Mouse (Mus musculus) forebrain, embryonic 11.5 days (tissue): ENCODE measurements around the gene Wfdc16. TPM values are rescaled to one million over a fixed set of nuclear protein-coding genes. Genes with fewer than 3 reads are reported as not detected.

Experiments used
- ATAC-seq: fragments of 200-750 bp; cut with Nextera tagmentation; replicated peaks from 2 replicates; pipeline ENCODE4 v1.8.0; 2017; ENCODE audit warnings: moderate TSS enrichment; ENCODE audit not compliant: low FRiP score
- DNase-seq: peaks from one replicate; pipeline ENCODE4 v3.0.0-alpha.2; 2017; ENCODE audit warnings: low spot score
- H3K27ac ChIP-seq: fragments of 300-500 bp; sonication (generic); 2 replicates; pipeline ENCODE4 v1.5.1; 2014; ENCODE audit warnings: low read depth, low read length
- H3K27me3 ChIP-seq: fragments of 300-500 bp; sonication (generic); 2 replicates; pipeline ENCODE4 v1.6.1; 2014; ENCODE audit warnings: mild to moderate bottlenecking, low read length, mixed read lengths; ENCODE audit not compliant: control insufficient read depth, insufficient read depth
- H3K36me3 ChIP-seq: fragments of 300-500 bp; sonication (generic); 2 replicates; pipeline ENCODE4 v1.6.1; 2014; ENCODE audit warnings: mild to moderate bottlenecking, low read length, moderate library complexity, mixed read lengths; ENCODE audit not compliant: control insufficient read depth, insufficient read depth
- H3K4me1 ChIP-seq: fragments of 300-500 bp; sonication (generic); replicated peaks from 2 replicates; pipeline ENCODE4 v1.6.1; 2014; ENCODE audit warnings: low read length, mixed read lengths; ENCODE audit not compliant: control insufficient read depth, insufficient read depth
- H3K4me2 ChIP-seq: fragments of 300-500 bp; sonication (generic); 2 replicates; pipeline ENCODE4 v1.6.1; 2014; ENCODE audit warnings: low read depth, mild to moderate bottlenecking, low read length, moderate library complexity, mixed read lengths; ENCODE audit not compliant: severe bottlenecking
- H3K4me3 ChIP-seq: fragments of 300-500 bp; sonication (generic); 2 replicates; pipeline ENCODE4 v1.5.1; 2014; ENCODE audit warnings: low read depth, low read length
- H3K9ac ChIP-seq: fragments of 300-500 bp; sonication (generic); 2 replicates; pipeline ENCODE4 v1.6.1; 2014; ENCODE audit warnings: low read length
- H3K9me3 ChIP-seq: fragments of 300-500 bp; sonication (generic); 2 replicates; pipeline ENCODE4 v1.6.1; 2016; ENCODE audit warnings: low read length, mixed read lengths; ENCODE audit not compliant: control insufficient read depth
- WGBS: fragments of 180-500 bp; shearing (Covaris S2); extraction: QIAGEN DNeasy Blood & Tissue Kit; methylation state at CpG from one replicate; pipeline ENCODE4 v1.1.7; 2014; 5-methylcytosine and 5-hydroxymethylcytosine counted together
- polyA plus RNA-seq: library from polyadenylated mRNA; unstranded; fragments of >200 nt; fragmentation: Nextera tagmentation; extraction: Ambion mirVana; gene quantifications from 2 replicates; pipeline ENCODE4 v1.2.1, GENCODE M21; 2014

Wfdc16 gene
- not detected in 2 replicates for polyA plus RNA-seq

- ATAC-seq (no peak), DNase-seq (no peak)
- Histone ChIP-seq H3K4me2 (no peak within 1 kb of the TSS), H3K27ac (no peak within 1 kb of the TSS), H3K36me3 (no peaks in the 10 kb centered on the region), H3K9me3 (no peaks in the 10 kb centered on the region), H3K4me3 (no peak within 1 kb of the TSS), H3K4me1 (no peaks in the 10 kb centered on the region), H3K27me3 (no peaks in the 10 kb centered on the region), H3K9ac (no peak within 1 kb of the TSS)
- 84% methylated on average over 3 of the region's 3 CpGs for WGBS
These were observed at the start of gene Wfdc16 for GRCm38 (mm10) chr2:164638696-164639095. TSS of gene Wfdc16 (minus strand) at chr2:164638796.

- H3K36me3 ChIP-seq, result no peaks in the 10 kb centered on the region
- no peaks in the 10 kb centered on the region for H3K27me3 ChIP-seq
- no peak for ATAC-seq
- H3K27ac ChIP-seq, result no peak within 1 kb of the TSS
- 70% methylated on average over 3 of the region's 3 CpGs for WGBS
- no peak for DNase-seq
- H3K4me2 ChIP-seq, result no peak within 1 kb of the TSS
- no peaks in the 10 kb centered on the region for H3K9me3 ChIP-seq
- no peaks in the 10 kb centered on the region for H3K4me1 ChIP-seq
- H3K9ac ChIP-seq, result no peak within 1 kb of the TSS
- no peak within 1 kb of the TSS for H3K4me3 ChIP-seq
These were observed 46.2 kb upstream of the Wfdc16 start, which contains the start of gene Wfdc13 for GRCm38 (mm10) chr2:164684807-164685206. TSS of gene Wfdc13 (plus strand) at chr2:164685107.

- DNase-seq, result no peak
- no peak overlapping the region for H3K4me3 ChIP-seq
- no peaks in the 10 kb centered on the region for H3K27me3 ChIP-seq
- H3K27ac ChIP-seq, result no peak overlapping the region
- ATAC-seq, result no peak
- no peaks in the 10 kb centered on the region for H3K9me3 ChIP-seq
- H3K4me1 ChIP-seq, result no peaks in the 10 kb centered on the region
- WGBS, result 60% methylated on average over 3 of the region's 3 CpGs
- H3K36me3 ChIP-seq, result no peaks in the 10 kb centered on the region
- no peak overlapping the region for H3K9ac ChIP-seq
- H3K4me2 ChIP-seq, result no peak overlapping the region
These were observed 41.3 kb upstream of the Wfdc16 start for GRCm38 (mm10) chr2:164679906-164680305.

- DNase-seq, result peak; percentile 90
- WGBS, result 21% methylated on average over 19 of the region's 19 CpGs
- no peaks in the 10 kb centered on the region for H3K4me1 ChIP-seq
- no peak overlapping the region for H3K4me3 ChIP-seq
- H3K9ac ChIP-seq, result no peak overlapping the region
- ATAC-seq, result peak; percentile 71
- no peaks in the 10 kb centered on the region for H3K9me3 ChIP-seq
- H3K4me2 ChIP-seq, result peak overlapping the region; percentile 36; the same call in 1 of the 2 replicates
- H3K36me3 ChIP-seq, result no peaks in the 10 kb centered on the region
- H3K27me3 ChIP-seq, result no peaks in the 10 kb centered on the region
- H3K27ac ChIP-seq, result no peak overlapping the region
These were observed 40.4 kb upstream of the Wfdc16 start for GRCm38 (mm10) chr2:164678848-164679625.

GRCm38 (mm10) chr2:164676916-164677685, 38.5 kb upstream of the Wfdc16 start:
- Histone ChIP-seq H3K9me3 (no peaks in the 10 kb centered on the region), H3K4me3 (no peak overlapping the region), H3K27ac (no peak overlapping the region), H3K4me2 (no peak overlapping the region), H3K36me3 (no peaks in the 10 kb centered on the region), H3K4me1 (no peaks in the 10 kb centered on the region), H3K9ac (no peak overlapping the region), H3K27me3 (no peaks in the 10 kb centered on the region)
- ATAC-seq, result no peak
- DNase-seq, result no peak
- WGBS, result 88% methylated on average over 16 of the region's 16 CpGs

GRCm38 (mm10) chr2:164676103-164676502, 37.5 kb upstream of the Wfdc16 start:
- Histone ChIP-seq H3K27me3 (no peaks in the 10 kb centered on the region), H3K9ac (no peak overlapping the region), H3K9me3 (no peaks in the 10 kb centered on the region), H3K36me3 (no peaks in the 10 kb centered on the region), H3K4me2 (no peak overlapping the region), H3K4me3 (no peak overlapping the region), H3K4me1 (no peaks in the 10 kb centered on the region), H3K27ac (no peak overlapping the region)
- ATAC-seq, result no peak
- DNase-seq, result no peak
- WGBS, result 82% methylated on average over 7 of the region's 7 CpGs

GRCm38 (mm10) chr2:164673987-164674386, 35.4 kb upstream of the Wfdc16 start, which contains the start of gene Wfdc11:
TSS of gene Wfdc11 (minus strand) at chr2:164674087.
- Histone ChIP-seq H3K27me3 (no peaks in the 10 kb centered on the region), H3K4me1 (no peaks in the 10 kb centered on the region), H3K27ac (no peak within 1 kb of the TSS), H3K9me3 (no peaks in the 10 kb centered on the region), H3K9ac (no peak within 1 kb of the TSS), H3K4me2 (no peak within 1 kb of the TSS), H3K4me3 (no peak within 1 kb of the TSS), H3K36me3 (no peaks in the 10 kb centered on the region)
- DNase-seq (peak; percentile 21), ATAC-seq (no peak)
- 86% methylated on average over 7 of the region's 7 CpGs for WGBS

- ATAC-seq (no peak), DNase-seq (no peak)
- H3K9ac ChIP-seq, result no peak overlapping the region
- H3K9me3 ChIP-seq, result no peaks in the 10 kb centered on the region; the same call in 1 of the 2 replicates
- H3K27ac ChIP-seq, result no peak overlapping the region
- no peak overlapping the region for H3K4me2 ChIP-seq
- 23% methylated on average over 1 of the region's 1 CpGs for WGBS
- H3K36me3 ChIP-seq, result no peaks in the 10 kb centered on the region
- no peaks in the 10 kb centered on the region for H3K4me1 ChIP-seq
- H3K27me3 ChIP-seq, result no peaks in the 10 kb centered on the region
- no peak overlapping the region for H3K4me3 ChIP-seq
These were observed 32.3 kb upstream of the Wfdc16 start for GRCm38 (mm10) chr2:164670938-164671337.
